Mouse (Mus musculus) cerebellum, adult 18-20 months (tissue): Measurements from ENCODE around the gene Phrf1.

Experiments
- DNase-seq, 2 experiments: peaks; one replicate each; pipeline ENCODE4 v3.0.0; 2021

The Phrf1 gene

DNA sequence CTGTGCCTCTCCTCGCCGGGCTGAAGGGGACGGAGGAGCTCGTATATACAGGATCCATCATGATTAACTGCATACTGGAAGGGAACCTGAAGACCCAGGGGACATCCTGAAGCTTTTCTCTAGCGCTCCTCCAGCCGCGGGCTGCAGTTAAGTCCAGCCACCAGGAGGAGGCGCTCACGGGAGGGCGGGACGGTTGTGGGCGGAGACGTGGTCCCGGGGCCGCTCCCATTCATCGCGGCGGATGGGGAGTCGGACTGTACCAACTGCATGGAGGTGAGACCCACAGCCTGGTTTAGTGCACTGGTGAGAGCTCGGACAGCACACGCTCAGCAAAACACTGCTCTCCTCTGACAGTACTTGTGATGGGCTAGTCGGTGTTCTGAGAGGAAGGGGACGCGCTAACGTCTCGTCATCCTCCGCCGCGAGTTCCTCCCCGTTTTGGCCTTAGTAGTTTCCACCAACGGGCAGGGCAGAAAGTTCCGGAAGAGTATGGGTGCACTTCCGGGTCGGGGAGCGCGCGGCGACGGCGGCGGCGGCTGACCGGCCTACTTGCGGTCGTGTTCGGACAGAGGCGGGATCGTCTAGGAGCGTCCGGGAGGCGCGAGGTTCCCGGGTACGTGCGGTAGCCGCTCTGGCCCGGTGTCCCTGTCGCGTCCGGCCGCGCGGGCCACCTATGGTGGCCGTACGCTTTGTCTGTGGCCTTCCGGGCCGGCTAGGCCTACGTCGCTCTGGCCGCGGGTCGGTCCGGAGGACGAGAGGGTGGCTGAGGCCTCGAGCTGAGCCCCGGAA is at the start of gene Phrf1:
Gene Phrf1 (plus strand): TSS at position 506 of the 789 bp plus-strand sequence.
- DNase-seq, result peak; percentile 89 to 97

DNA sequence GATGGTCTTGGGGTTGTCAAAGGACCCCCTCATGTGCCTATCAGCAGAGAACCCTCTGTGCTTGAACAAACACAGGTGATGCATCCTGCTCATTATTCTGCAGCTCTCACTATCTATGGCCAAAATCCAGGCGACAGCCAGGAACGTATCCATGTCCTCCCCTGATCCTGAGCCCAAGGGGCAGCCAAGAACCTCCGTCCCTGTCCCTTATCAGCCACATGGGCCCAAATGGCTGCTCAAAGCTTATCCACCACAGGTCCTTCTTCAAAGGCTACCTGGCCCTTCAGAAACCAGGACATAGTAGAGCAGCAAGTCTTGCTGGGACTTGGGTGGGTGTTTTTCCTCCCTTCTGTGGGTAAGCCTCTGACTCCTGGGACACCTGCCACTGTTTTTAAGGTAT is 40.4 kb upstream of the Phrf1 start:
- no peak for DNase-seq

DNA sequence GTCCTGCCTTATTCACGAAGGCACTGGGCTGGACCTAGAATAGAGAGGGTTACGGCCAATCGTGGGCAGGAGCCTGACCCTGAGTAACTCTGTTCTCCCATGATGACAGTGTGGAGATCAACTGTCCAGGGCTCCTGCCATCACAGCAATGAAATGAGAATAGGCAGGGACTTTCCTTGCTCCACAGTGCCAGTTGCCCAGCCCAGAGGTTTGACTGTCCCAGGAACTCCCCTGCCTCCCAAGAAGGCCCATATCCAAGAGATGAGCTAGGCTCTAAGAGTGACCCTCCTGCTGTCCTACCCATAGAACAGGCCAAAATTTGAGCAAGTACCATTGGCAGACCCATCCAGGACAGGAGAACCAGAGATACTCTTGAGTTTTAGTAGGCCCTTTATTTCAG is 39.9 kb upstream of the Phrf1 start:
- no peak for DNase-seq

DNA sequence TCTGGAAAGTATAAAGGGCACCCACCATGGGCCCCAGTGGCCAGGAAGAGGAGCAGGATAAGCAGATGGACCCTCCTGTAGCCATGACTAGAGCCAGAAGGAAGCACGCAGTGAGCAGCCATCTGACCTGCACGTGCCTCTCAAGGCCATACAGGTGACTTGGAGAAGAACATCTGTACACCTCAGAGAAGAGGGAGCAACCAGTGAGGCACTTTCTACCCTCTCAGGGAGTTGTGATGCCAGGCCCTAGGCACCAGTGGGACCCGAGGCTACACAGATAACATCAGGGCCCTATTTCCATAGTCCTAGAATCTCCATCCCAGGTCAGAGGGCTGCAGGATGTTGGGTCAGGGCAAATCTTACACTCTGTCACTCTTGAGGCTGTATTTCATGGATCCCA is 38.4 kb upstream of the Phrf1 start:
- DNase-seq, result no peak

DNA sequence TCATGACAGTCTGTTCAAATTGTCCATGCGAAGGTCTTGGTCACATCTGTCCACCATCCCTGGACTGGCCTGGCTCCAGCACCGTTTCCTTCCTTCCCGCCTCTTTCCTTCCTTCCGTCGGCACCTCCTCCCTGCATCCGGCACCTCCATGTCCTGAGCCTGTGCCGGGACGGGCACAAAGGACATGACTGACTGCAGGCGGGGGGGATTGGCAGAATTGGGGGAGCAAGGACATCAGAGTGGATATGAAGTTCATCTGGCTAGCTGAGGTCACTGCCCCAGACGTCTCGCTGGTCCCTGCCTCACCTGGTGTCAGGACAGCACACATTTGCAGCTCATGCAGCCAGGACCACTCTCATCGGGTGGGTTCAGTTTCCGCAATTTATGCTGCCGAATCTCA is 37.5 kb upstream of the Phrf1 start:
- no peak for DNase-seq

DNA sequence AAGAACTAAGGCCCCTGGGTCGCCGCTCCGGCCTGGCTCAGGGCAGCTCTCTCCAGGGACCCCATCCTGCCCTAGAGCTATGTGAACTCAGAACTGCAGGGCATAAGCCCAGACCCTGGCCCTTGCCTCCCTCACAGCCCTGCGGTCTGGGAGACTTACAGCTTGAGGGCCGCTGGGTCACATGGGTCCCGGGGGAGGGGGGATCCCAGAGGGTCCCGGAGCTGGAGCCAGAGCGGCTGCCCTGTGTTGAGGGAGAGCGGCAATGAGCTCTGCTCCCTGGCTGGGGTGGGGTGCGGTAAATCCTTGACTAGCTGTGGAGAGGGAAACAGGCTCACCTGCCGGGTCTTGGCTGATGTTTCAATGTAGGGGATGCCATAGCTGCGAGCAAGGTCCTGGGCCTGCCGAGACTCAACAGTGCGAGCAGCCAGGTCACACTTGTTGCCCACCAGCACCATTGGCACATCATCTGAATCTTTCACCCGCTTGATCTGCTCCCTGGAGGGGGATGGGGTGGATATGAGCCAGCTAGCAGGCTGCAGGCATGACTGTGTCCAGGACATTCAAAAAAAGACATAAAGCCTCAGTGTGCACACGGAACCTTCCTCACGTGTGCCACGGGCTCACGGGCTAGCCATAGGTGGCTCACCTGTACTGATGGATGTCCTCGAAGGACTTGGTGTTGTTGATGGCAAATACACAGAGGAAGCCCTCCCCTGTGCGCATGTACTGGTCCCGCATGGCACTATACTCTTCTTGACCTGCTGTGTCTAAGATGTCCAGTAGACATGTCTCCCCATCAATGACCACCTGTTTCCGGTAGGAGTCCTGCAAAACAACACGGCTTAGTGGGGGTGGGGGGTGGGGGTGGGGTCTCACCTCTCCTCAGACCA is 36.5 kb upstream of the Phrf1 start:
- DNase-seq, result no peak

DNA sequence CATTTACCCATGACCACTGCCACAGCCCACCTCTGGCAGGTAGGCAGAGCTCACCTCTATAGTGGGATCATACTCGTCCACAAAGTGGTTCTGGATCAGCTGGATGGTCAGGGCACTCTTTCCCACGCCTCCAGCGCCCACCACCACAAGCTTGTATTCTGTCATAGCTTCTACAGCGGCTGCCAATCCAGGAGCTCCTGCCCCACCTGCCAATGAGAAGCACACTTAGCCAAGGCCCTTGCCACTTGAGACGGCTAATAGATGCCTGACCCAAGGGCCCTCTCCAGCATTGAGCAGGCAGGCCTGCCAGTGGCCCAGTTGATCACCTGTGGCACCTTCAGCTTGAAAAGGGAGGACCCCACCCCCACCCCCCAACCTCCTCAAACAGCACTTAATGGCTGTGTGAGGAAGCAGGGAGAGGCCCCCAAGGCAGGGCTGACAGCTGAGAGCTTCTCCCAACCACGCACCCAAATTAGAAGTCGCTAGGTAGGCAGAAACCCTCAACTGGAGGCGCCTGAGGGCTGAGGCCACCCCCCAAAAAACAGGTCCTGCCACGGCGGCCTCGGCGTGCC is 35.7 kb upstream of the Phrf1 start:
- DNase-seq, result no peak

DNA sequence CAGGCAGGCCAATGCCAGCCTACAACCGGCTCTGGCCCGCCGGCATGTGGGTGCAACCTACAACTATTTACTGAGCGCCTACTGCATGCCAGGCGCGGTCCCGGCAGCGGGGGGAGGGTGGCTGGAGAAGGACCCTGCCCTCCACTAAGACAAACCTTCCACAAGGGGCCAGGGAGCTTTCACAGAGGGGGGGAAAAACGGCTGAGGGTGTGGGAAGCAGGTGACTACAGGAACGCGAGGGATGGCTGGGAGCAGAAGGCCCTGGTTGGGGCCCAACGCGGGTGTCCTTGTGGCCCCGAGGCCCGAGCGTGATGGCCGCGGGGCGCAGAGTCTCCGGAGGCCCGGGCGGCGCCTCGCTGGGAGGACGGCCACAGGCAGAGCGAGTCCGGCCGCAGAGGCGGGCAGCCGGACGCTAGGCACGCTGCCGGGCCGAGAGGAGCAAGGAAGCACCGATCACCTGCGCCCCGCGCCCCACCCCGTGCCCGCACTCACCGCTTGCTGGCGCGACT is 35.2 kb upstream of the Phrf1 start:
- DNase-seq, result peak in 1 of 2 experiments; percentile 38

DNA sequence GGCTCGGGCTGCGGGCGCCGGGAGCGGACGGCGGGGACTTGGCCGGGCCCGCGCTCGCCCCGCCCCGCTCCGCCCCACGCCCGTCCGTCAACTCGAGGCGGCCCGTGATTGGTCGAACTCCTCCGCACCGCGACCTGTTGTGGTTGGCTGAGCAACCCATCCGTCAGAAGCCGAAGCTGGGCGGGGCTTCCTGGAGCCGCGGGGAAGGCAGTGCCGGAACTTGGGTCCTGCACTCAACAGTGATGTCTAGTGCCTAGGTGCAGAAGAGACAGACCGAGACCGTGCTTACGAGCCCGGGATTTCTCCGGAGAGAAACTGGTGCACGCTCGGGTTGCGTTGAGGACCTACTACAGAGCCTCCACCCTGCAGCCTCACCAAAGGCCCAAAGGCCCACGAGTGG is 34.6 kb upstream of the Phrf1 start, which contains the start of the genes Hras and Lrrc56:
Gene Hras (minus strand): TSS at position 58 of the 400 bp plus-strand sequence.
Gene Lrrc56 (plus strand): TSS at position 210 of the 400 bp plus-strand sequence.
- DNase-seq, result peak; percentile 98

DNA sequence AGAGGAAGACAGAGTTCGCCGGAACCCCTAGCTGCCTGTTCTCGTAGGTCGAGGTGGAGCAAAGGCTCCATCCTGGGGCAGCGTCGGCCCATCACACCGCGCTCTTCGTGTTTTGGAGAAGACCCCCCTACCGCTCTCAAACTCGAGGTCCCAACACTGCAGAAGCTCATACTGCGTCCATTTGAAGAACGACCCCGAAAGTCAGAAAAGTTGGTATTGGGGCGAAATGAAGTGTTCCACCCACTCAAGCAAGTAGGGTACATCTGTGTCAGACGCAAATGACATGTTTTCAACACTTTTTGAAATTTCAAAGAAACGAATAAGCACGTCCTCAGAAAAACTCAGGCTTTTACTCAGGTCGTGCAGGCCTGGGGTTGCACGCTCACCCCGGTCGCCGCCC is 34.2 kb upstream of the Phrf1 start:
- DNase-seq, result no peak

DNA sequence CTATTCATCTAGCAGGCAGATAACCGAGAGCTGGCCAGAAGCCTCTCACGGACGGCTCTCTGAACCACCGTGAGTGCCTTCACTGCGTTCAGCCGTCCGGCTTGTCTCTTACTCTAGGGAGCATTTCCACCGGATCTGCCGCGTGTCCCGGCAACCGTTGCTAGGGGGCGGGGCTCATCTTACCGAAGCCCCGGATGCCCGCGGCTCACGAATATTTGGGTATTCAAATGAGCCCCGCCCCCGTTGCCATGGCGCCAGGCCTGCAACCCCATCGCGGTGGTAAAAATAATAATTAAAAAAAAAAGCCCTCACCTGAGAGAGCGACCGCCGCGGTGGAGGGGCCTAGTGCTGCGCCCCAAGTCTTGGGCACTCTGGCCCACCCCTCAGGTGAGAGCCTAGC is 33.8 kb upstream of the Phrf1 start:
- DNase-seq, result peak; percentile 80 to 81

DNA sequence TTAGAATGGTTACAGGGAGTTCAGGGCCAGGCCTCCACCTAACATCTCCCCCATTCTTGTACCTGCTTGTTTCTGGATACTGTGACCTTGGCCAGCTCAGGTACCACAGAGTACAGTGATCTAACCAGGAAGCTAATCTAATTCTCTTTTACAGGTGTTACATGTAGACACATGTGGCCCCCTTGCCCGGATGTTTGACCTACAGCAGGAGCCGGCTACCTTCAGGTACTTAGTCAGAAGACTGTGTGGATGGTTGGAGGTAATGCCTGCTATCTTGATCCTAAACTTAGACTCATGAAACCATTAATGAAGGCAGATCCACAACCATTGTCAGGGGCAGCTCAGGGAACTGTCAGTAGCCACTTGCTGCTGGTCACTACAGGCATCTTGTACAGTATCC is 32.8 kb upstream of the Phrf1 start:
- DNase-seq, result no peak

DNA sequence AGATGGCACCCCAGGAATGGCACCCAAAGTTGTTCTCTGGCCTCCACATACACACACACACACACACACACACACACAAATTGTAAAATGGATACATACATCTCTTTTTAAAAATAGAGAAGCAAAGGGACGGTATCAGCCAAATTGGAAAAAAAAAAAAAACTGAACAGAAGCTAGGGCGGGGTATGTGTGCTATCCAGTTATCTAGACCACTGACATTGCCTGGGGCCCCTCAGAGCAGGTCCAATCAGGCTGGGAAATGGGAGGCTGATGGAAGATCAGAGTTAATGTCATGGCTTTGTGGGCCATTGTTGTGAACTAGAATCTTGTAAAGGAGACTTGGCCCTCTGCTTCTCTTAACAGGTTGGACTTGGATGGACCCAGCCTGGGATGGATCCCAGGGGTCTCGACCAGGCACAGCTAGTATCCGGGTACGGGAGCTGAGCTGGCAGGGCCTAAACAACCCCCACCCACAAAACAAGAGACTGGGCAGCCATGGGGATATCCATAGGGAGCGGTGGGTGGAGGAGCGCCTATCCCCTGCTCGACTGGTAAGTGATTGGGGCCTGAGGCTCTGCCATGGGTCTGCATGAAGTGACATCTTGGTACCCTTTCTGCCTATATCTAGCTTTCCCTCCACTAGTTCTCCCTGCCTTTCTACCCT is 31.8 kb upstream of the Phrf1 start:
- DNase-seq, result no peak

DNA sequence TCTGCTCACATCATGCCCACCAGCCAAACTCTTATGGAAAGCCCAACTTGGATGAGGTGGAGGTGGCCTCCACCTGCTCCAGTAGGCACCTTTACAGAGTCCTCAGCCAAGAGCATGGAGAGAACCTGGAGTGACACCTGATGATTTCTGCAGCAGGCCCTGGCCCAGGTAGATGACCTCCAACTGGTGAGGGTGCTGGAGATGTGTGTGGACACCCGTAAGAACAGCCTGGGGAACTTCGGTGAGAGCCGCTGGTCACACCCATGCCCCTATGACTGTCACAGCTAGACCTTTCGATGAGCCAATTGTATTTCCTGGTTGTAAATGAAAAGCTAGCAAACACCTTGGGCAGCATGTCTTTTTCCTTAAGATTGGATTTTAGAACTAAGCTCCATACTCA is 30.5 kb upstream of the Phrf1 start:
- no peak for DNase-seq

DNA sequence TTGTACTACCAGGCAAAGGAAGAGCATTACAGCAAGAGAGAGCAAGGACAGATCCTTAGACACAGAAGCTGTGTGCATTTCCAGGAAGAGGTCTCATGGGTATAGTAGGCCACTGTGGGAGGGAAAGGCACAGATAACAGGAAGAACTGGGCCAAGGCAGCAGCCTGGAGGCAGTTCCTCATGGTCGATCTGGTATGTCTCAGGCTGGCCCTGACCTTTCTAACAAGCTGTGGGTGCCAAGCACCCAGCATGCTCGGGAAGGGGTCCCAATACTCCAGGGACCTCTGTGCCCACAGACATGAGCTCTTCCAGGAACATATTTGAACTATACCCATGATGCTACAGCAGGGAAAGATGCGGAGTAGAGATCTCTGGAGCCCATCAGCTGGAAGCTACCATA is 24.0 kb upstream of the Phrf1 start:
- DNase-seq, result no peak

DNA sequence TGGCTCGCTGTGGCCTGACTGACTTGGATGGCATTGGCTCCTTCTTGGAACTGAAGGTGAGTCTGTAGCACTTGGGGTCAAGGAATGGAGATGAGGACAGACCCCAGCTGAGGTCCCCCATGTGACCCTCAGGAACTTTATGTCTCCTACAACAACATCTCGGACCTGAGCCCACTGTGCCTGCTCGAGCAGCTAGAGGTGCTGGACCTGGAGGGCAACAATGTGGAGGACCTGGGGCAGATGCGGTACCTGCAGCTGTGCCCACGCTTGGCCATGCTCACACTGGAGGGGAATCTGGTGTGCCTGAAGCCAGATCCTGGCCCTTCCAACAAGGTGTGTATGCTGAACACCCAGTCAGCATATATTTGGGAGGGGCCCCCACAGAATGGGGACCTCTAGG is 23.1 kb upstream of the Phrf1 start:
- no peak for DNase-seq

DNA sequence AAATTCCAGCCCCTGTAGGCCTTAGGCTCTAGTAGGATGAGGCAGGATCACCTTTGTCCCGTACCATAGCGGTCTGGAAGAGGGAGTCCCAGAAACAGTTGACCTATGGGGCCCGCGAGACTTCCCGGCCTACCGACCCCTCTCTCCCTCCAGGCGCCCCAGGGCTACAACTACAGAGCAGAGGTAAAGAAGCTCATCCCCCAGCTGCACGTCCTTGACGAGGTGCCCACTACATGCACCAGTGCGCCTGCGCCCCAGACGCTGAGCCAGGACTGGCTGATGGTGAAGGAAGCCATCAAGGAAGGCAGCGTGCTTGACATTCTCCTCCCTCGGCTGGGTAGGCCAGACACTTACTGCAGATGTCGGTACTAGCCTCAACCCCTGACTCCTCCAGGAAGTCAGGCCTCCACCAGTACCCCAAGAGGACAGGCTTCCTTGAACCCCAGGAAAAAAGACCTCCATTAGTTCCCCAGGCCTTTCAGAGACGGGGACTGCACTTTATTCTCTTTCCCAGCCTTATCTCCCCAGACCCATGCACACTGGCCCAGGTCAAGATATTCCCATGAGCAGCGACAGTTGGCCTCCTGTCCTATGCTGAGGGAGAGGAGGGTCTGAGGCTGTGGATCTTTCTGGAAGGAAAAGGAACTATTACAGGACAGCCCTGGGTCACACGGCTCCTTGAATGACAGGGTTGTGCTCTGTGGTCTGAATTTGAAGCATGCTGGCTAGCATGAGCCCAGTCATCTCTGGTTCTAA is 22.2 kb upstream of the Phrf1 start:
- no peak for DNase-seq

DNA sequence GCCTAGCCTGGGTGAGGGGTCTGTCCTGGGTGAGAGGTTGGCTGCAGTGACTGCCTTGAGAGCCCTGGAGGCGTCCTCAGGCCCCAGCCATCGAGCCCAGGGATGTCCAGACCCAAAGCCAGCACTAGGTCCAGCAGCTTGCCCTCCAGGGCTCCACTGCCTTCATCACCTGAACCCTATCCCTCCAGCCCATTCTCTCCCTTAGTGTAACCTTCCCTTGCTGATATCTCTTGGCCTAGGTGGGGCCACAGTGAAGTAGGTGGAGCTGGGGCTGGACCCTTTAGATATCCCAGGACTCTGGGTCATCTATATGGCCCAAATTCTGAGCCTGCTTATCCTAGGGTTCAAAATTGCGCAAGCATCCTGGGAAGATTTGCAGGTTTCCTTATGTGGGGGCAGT is 19.1 kb upstream of the Phrf1 start:
- DNase-seq, result no peak

DNA sequence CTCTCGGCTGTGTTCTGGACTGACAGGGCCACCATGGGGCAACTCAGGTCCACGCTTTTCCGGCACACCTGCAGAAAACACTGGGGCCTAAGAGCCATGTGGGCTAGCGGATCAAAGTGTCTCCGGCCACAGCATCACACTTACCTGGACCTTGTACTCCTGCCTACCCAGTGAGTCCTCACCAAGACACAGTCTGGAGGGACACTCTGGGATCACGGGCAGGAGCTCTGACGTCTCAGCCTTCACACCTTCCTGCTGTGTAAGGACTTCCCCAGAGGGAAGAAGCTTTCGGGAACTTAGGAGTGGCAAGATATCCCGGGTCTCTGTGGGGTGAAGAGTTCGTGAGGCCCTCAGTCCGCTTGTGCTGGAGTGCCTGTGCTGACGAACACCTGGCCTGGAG is 18.4 kb upstream of the Phrf1 start:
- no peak for DNase-seq

DNA sequence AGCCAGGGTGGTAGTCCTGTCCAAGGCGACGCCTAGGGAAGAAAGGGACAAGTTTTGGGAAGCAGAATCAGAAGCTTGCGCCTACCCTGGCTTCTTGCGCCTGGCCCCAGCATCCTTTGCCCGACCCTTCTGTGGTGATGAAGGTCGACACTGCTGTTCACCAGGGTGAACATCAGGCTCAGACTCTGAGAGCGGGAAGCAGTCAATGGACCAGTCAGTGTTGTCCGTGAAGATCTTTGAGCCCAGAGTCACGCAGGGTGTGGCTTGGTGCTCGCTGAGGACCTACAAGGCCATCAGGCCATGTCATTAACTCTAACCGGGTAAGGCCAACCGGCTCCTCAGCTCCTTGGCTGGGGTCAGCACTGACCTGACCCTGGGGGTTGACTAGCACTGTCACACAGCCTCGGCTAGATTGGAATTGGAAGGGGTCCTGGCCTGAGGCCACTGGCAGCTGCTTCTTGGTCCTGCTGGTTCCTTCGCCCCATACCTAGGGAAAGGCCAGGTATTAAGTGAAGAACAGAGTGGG is 17.9 kb upstream of the Phrf1 start:
- DNase-seq, result no peak

DNA sequence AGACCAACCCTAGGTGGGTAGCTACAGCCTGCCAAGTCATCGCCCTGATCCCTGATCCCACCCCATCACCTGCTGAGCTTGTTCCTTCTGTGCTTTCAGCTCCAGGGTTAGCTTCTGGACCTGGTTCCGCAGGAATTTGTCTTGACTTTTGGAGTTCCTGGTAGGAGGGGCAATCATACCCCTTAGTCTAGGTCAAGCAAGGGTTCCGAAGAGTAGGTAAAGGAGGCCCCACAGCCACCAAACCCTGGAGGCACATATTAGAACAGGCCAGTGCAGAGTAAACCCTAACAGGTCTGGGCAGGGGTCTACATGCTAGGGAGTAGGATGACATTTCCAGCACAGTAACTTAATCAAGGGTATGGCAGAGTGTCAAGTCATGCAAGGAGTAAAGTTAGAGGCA is 15.5 kb upstream of the Phrf1 start:
- no peak for DNase-seq
